Mouse (Mus musculus) neural tube, embryonic 15.5 days (tissue): ENCODE measurements at regions not wholly inside any gene's neighbourhood (a gene's known extent, or its start where the extent isn't known, plus 50 kb on each side); places are given as distances from the start of the nearest gene placed in this dataset.
A peak's percentile ranks its signal among the peaks of the same experiment; 100 is the strongest.
"Not testable (repeated sequence)": the region's sequence is repeated elsewhere in the genome, so short reads cannot be mapped to it uniquely, and the experiment has no call there.

Source experiments
- ATAC-seq: fragments of 200-750 bp; cut with Nextera tagmentation; 2 replicates; pipeline ENCODE4 v1.8.0; 2017; ENCODE audit warnings: mild to moderate bottlenecking, moderate TSS enrichment, moderate library complexity; ENCODE audit not compliant: low FRiP score
- H3K27ac ChIP-seq: fragments of 300-500 bp; sonication (generic); replicated peaks from 2 replicates; pipeline ENCODE4 v1.5.1; 2015; ENCODE audit warnings: mild to moderate bottlenecking, inconsistent platforms
- H3K27me3 ChIP-seq: fragments of 300-500 bp; sonication (generic); replicated peaks from 2 replicates; pipeline ENCODE4 v1.6.1; 2015; ENCODE audit warnings: inconsistent platforms
- H3K36me3 ChIP-seq: fragments of 300-500 bp; sonication (generic); 2 replicates; pipeline ENCODE4 v1.6.1; 2015; ENCODE audit warnings: inconsistent platforms
- H3K4me1 ChIP-seq: fragments of 300-500 bp; sonication (generic); 2 replicates; pipeline ENCODE4 v1.6.1; 2015; ENCODE audit warnings: inconsistent platforms
- H3K4me2 ChIP-seq: fragments of 300-500 bp; sonication (generic); 2 replicates; pipeline ENCODE4 v1.6.1; 2015; ENCODE audit warnings: inconsistent platforms, mild to moderate bottlenecking, moderate library complexity
- H3K4me3 ChIP-seq: fragments of 300-500 bp; sonication (generic); replicated peaks from 2 replicates; pipeline ENCODE4 v1.5.1; 2015; ENCODE audit warnings: mild to moderate bottlenecking, inconsistent platforms
- H3K9ac ChIP-seq: fragments of 300-500 bp; sonication (generic); replicated peaks from 2 replicates; pipeline ENCODE4 v1.6.1; 2015; ENCODE audit warnings: mild to moderate bottlenecking, inconsistent platforms
- H3K9me3 ChIP-seq: fragments of 300-500 bp; sonication (generic); replicated peaks from 2 replicates; pipeline ENCODE4 v1.6.1; 2016; ENCODE audit warnings: inconsistent platforms
- WGBS: fragments of 180-500 bp; shearing (Covaris S2); methylation state at CpG from one replicate; pipeline ENCODE4 v1.1.7; 2015; ENCODE audit warnings: mixed read lengths; 5-methylcytosine and 5-hydroxymethylcytosine counted together

DNA sequence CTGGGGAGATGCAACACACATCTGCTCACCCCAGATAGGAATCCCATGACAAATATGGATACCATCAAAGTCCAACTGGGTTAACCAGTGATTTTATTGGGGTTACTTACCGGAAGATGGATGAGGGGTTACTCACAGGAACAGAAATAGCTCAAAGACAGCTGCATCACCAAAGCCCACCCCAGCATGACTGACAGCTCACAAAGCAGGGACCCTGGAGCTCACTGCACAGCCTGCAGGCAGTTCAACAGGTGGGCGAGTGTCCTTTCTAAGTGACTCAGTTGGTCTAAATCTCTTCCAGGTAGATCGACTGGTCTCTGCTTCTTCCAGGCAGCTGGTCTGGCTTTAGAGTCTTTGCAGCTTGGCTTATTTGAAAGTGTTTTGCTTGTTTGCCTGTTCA lies 114.2 kb downstream of the Bdh1 start:
- no peaks in the 10 kb centered on the region for H3K9me3 ChIP-seq
- no peak overlapping the region for H3K9ac ChIP-seq
- no peak overlapping the region for H3K4me3 ChIP-seq
- ATAC-seq = no peak
- no peaks in the 10 kb centered on the region for H3K36me3 ChIP-seq
- 63% methylated on average over 3 of the region's 3 CpGs for WGBS
- H3K4me1 ChIP-seq = no peaks in the 10 kb centered on the region
- H3K27ac ChIP-seq = no peak overlapping the region
- H3K4me2 ChIP-seq = no peak overlapping the region
- no peaks in the 10 kb centered on the region for H3K27me3 ChIP-seq

DNA sequence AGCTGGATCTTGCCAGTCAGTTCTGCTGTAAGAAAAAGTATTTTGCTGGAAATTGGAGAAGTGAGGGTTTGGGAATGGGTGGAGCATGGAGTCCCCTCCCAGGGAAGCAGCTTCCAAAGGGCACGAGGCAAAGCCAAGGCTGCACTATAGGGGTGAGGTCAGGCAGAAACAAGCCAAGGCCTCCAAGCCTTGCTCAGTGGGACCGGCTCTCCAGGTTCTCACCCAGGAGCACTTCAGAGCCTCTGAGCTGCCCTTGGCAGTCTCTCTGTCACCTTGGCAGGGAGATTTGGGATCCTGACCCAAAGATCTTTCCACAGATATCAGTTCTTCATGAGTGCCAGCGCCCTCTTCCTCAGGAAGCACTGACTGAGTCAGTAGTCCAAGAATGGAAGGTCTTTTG lies 116.5 kb downstream of the Bdh1 start:
- WGBS = 84% methylated on average over 3 of the region's 3 CpGs
- Histone ChIP-seq H3K9ac (no peak overlapping the region), H3K4me2 (no peak overlapping the region), H3K9me3 (no peaks in the 10 kb centered on the region), H3K4me1 (no peaks in the 10 kb centered on the region), H3K27me3 (no peaks in the 10 kb centered on the region), H3K36me3 (no peaks in the 10 kb centered on the region), H3K4me3 (no peak overlapping the region), H3K27ac (no peak overlapping the region)
- ATAC-seq = no peak

DNA sequence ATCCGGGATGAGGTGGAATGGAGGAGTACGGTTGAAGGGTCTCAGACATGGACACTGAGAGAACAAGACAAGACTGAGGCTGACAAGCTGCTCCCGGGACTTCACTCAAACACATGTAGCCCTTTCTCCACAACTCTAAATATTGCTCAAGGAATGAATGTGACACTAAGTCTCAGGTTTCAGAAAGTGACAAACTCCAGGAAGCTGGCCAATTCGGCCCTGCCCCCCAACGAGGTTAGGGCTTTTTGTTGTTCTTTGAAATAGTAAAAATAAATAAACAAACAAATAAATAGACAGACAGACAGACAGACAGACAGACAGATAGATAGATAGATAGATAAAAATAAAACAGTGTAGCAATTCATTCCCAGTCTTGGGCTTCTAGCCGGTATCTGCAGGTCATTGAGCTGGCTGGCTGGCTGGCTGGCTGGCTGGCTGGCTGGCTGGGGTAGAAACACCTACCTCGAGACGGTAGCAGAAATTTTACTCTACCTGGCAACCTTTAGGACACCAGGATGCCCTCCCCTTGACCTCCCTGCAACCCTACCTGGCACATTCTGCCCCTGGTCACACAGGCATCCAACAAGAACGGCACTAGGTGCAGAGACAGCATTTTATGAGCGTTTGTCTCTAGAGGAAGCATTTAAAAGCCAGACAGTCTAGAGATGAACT lies 119.6 kb upstream of the Dlg1 start:
- ATAC-seq = no peak
- Histone ChIP-seq H3K9ac (no peak overlapping the region), H3K9me3 (no peaks in the 10 kb centered on the region), H3K27ac (no peak overlapping the region), H3K27me3 (no peaks in the 10 kb centered on the region), H3K4me1 (peaks cover 32% of the 10 kb centered on the region), H3K36me3 (no peaks in the 10 kb centered on the region), H3K4me2 (no peak overlapping the region), H3K4me3 (no peak overlapping the region)
- WGBS = 61% methylated on average over 10 of the region's 10 CpGs

GRCm38 (mm10) chr16:31546062-31546827 lies 117.0 kb upstream of the Dlg1 start:
- WGBS = 3% methylated on average over 18 of the region's 18 CpGs
- no peaks in the 10 kb centered on the region for H3K9me3 ChIP-seq
- peak overlapping the region; percentile 54 for H3K4me2 ChIP-seq
- no peaks in the 10 kb centered on the region for H3K36me3 ChIP-seq
- peak overlapping the region; percentile 18 for H3K4me3 ChIP-seq
- no peaks in the 10 kb centered on the region for H3K27me3 ChIP-seq
- ATAC-seq = peak; percentile 62; the same call in 1 of the 2 replicates
- H3K27ac ChIP-seq = peak overlapping the region; percentile 77
- H3K9ac ChIP-seq = peak overlapping the region; percentile 34; the same call in 1 of the 2 replicates
- peaks cover 32% of the 10 kb centered on the region for H3K4me1 ChIP-seq

GRCm38 (mm10) chr16:31546828-31547224 lies 116.4 kb upstream of the Dlg1 start:
- Histone ChIP-seq H3K27ac (peak overlapping the region; percentile 72), H3K9me3 (no peaks in the 10 kb centered on the region), H3K27me3 (no peaks in the 10 kb centered on the region), H3K9ac (no peak overlapping the region), H3K36me3 (no peaks in the 10 kb centered on the region), H3K4me2 (peak overlapping the region; percentile 54), H3K4me3 (no peak overlapping the region), H3K4me1 (peaks cover 37% of the 10 kb centered on the region)
- WGBS = 3% methylated on average over 2 of the region's 2 CpGs
- ATAC-seq = peak; percentile 71

DNA sequence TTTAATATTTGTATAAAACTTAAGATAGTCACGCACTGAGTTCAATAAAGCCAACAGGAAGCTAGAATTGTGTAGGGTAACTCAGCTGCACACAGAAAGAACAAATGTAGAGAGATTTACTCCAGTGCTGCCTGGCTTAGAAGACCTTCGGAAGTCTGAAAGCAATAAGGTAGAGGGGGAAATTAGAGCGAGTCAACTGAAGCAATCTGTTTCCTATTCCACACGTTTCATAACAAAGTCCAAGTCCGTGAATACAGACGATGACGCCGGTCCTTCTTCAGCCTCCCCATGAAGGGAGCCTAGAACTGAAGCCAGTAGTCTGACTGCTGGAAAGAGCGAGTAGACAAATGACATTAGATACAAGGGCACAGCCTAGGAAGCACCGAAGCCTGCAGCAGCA lies 115.9 kb upstream of the Dlg1 start:
- Histone ChIP-seq H3K27ac (peak overlapping the region; percentile 72), H3K4me3 (no peak overlapping the region), H3K36me3 (no peaks in the 10 kb centered on the region), H3K9ac (no peak overlapping the region), H3K4me1 (peaks cover 37% of the 10 kb centered on the region), H3K9me3 (no peaks in the 10 kb centered on the region), H3K4me2 (0 out of 2 replicates have a peak overlapping the region, but pooled peaks have one; percentile 30), H3K27me3 (no peaks in the 10 kb centered on the region)
- no peak for ATAC-seq
- 30% methylated on average over 10 of the region's 10 CpGs for WGBS

GRCm38 (mm10) chr16:31549975-31550374 lies 113.3 kb upstream of the Dlg1 start:
- Histone ChIP-seq H3K27me3 (no peaks in the 10 kb centered on the region), H3K27ac (no peak overlapping the region), H3K9ac (no peak overlapping the region), H3K4me2 (no peak overlapping the region), H3K9me3 (no peaks in the 10 kb centered on the region), H3K36me3 (no peaks in the 10 kb centered on the region), H3K4me1 (peaks cover 33% of the 10 kb centered on the region), H3K4me3 (no peak overlapping the region)
- no peak for ATAC-seq
- 90% methylated on average over 5 of the region's 5 CpGs for WGBS

DNA sequence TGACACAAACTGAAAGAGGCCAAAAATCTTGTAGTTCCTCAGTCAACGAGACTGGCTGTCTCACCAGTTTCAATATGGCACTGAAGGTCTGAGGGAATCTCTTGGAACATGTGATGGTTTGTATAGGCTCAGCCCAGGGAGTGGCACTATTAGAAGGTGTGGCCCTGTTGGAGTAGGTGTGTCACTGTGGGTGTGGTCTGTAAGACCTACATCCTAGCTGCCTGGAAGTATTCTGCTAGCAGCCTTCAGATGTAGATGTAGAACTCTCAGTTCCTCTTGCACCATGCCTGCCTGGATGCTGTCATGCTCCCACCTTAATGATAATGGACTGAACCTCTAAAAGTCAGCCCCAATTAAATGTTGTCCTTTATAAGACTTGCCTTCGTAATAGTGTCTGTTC lies 112.7 kb upstream of the Dlg1 start:
- not testable (repeated sequence) for H3K27ac ChIP-seq, H3K4me2 ChIP-seq, H3K9me3 ChIP-seq, H3K36me3 ChIP-seq, H3K27me3 ChIP-seq, H3K4me3 ChIP-seq, ATAC-seq, H3K9ac ChIP-seq
- 95% methylated on average over 2 of the region's 2 CpGs for WGBS
- H3K4me1 ChIP-seq = peaks cover 30% of the 10 kb centered on the region

DNA sequence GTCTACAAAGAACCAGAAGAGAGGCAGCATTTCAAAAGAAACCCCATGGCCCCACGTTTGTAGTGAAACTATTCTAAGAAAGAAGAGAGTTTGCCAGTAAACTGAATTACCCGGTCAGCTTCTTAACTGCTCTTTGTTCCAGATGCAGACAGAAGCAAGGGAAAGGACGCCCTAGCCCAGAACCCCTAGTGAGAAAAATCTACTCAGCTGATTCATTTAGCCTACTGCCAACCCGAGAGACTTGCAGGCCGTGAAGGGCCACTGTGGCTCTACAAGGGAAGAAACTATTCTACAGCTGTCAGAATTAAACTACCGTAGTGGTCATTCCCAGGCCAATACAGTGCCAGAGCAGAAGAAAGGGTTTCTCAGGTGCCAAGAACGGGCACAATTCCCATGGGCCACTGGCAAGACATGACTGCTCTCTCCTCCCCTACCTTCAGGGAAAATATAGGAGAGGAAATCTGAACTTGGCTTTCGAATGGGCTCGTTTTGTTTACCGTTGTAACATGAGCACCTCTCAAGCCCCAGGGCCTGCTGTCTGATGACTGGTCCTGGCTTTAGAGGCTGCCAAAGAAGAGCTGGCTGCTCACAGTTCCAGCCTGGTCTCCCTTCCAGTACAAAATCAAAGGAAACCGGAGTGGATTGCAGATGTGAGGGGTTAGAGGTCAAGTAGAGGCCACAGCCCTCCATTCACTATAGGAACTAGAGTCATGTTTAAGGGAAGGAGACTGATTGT lies 111.7 kb upstream of the Dlg1 start:
- Histone ChIP-seq H3K27ac (no peak overlapping the region), H3K4me3 (no peak overlapping the region), H3K9me3 (no peaks in the 10 kb centered on the region), H3K4me2 (no peak overlapping the region), H3K36me3 (no peaks in the 10 kb centered on the region), H3K27me3 (no peaks in the 10 kb centered on the region), H3K9ac (no peak overlapping the region), H3K4me1 (peaks cover 20% of the 10 kb centered on the region)
- 30% methylated on average over 11 of the region's 11 CpGs for WGBS
- ATAC-seq = no peak

GRCm38 (mm10) chr16:31553361-31554146 lies 109.7 kb upstream of the Dlg1 start:
- ATAC-seq = no peak
- Histone ChIP-seq H3K27ac (no peak overlapping the region), H3K4me1 (0 out of 2 replicates have a peak, but pooled peaks cover 5% of the 10 kb centered on the region), H3K36me3 (no peaks in the 10 kb centered on the region), H3K9ac (no peak overlapping the region), H3K4me2 (no peak overlapping the region), H3K4me3 (no peak overlapping the region), H3K27me3 (no peaks in the 10 kb centered on the region), H3K9me3 (no peaks in the 10 kb centered on the region)
- 78% methylated on average over 8 of the region's 8 CpGs for WGBS

- no peak overlapping the region for H3K4me2 ChIP-seq
- no peaks in the 10 kb centered on the region for H3K27me3 ChIP-seq
- no peaks in the 10 kb centered on the region for H3K36me3 ChIP-seq
- H3K9me3 ChIP-seq = no peaks in the 10 kb centered on the region
- H3K9ac ChIP-seq = no peak overlapping the region
- H3K4me1 ChIP-seq = no peaks in the 10 kb centered on the region
- H3K27ac ChIP-seq = no peak overlapping the region
- ATAC-seq = no peak
- H3K4me3 ChIP-seq = no peak overlapping the region
Measured at GRCm38 (mm10) chr16:31560426-31560825, 102.8 kb upstream of the Dlg1 start.
